Mouse (Mus musculus): ENCODE measurements around the gene Gm9112. TPM values are rescaled to one million over a fixed set of nuclear protein-coding genes. Genes with fewer than 3 reads are reported as not detected.
"Not testable (repeated sequence)": the region's sequence is repeated elsewhere in the genome, so short reads cannot be mapped to it uniquely, and the experiment has no call there.

Gm9112 gene
- not detected for total RNA-seq (2021)
- long read RNA-seq, experiment 1, result 0 reads
- long read RNA-seq, experiment 2, result 0 reads

DNA sequence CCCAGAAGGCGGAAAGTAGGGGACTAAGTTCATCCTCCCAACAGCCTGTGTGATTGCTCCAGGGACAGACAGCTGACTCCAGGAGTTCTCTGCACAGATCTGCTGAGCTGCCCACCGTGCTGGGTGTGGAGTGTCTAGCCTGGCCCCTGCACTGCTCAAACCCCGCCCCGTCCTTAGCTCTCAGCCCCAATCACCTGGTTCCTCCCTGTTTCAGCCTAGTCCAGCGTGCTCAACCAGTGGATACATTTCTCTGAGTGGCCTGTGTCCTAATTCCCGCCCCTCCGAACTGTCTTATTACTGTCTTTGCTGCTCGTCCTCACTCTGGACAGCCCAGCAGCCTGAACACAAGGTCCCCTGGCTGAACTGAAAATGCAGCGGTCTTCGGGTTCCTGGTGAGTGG lies at the start of gene Gm9112, which contains the start of gene Dmrtc1b:
Gene Gm9112, minus strand, starts transcription at position 101 of the 400 bp plus-strand sequence.
Gene Dmrtc1b, plus strand, starts transcription at position 331 of the 400 bp plus-strand sequence.
- DNase-seq (ENCODE audit: extremely low spot score in 1 of 2, low spot score in 2 of 2); H3K4me3 ChIP-seq; H3K27ac ChIP-seq; intact Hi-C loops (cut with DNase I): not testable (repeated sequence)

DNA sequence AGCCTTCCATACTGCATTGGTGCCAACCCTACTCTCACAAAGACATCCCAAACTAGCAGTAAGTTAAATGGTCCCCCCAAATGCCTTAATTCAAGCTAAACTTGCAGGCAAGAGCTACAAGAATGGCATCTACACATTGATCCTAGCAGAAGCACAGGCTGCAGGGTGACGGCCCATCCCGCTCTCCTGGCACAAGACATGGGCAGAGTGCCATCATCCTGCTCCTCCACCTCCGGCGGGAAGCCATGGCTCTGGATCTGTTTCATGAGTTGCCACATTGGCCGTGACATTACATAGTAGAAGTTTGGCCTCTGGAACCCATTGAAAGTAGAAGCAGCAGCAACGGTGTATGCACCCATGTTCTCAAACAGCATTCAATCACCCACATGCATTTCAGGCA lies 16.8 kb upstream of the Gm9112 start:
- DNase-seq (ENCODE audit: extremely low spot score in 1 of 2, low spot score in 2 of 2); H3K4me3 ChIP-seq; intact Hi-C loops (cut with DNase I); H3K27ac ChIP-seq: not testable (repeated sequence)

DNA sequence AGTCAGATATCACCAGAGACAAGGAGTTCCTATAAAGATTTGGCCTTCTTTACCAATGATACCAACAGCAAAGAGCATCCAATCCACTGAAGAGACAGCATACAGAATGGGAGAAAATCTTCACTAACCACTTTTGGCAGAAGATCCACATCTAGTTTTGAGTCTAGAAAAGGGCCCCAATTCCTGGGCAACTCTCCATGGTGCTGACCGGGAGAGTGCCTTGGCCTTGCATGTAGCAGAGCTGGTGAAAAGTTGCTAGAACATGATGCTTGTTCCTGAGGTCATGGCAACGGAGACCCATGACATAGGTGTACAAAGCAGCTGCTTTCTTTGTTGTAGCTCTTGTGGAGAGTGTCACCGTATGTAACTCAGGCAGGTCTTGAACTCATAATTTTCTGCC lies 6.8 kb downstream of the Gm9112 start:
- intact Hi-C loops (cut with DNase I); H3K27ac ChIP-seq; DNase-seq (ENCODE audit: extremely low spot score in 1 of 2, low spot score in 2 of 2); H3K4me3 ChIP-seq: not testable (repeated sequence)

DNA sequence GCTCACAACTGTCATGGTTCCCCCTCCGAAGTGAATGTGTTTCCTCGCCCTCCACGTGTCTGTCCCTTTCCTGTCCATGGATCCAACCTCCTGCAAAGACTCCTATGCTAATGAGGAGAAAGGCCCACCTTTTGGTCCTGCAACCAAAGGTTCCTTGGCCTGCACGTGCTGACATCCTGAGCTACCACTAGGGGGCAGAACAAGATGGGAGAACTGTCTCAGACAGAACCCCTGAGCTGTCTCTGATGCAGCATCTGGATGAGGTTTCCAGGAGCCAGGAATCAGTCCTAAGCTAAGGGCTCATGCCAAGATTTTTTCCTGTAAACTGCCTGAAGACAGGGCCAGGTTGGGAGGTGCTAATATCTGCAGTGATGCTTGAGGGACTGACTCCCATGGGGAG lies 18.2 kb downstream of the Gm9112 start:
- TF ChIP-seq CTCF (IDR thresholded peaks at IDR 0.05), result peak; percentile 54
- peak; percentile 27 to 50 for DNase-seq (ENCODE audit: extremely low spot score in 1 of 2, low spot score in 2 of 2)
- H3K27ac ChIP-seq; intact Hi-C loops (cut with DNase I); H3K4me3 ChIP-seq: not testable (repeated sequence)

DNA sequence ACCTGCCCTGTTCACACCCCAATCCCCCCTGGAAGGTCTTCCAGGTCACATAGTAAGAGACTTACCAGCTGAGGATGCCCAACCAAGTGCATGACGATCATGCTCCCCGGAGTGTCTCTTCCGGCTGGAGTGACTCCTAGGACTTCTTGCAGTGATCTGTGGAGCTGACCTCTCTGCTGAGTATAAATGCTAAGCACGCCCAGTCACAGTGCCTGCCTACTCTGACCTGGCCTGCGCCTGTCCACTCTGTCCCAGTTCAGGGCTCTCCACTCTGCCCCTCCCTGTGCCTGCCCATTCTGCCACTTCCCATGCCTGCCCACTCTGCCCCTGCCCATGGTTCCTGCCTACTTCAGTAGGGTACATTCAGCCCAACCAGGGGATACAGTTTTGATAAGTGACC lies 20.6 kb downstream of the Gm9112 start, which contains the start of gene Gm3880:
Gene Gm3880, minus strand, starts transcription at position 101 of the 400 bp plus-strand sequence.
- intact Hi-C loops (cut with DNase I); DNase-seq (ENCODE audit: extremely low spot score in 1 of 2, low spot score in 2 of 2); H3K27ac ChIP-seq; H3K4me3 ChIP-seq: not testable (repeated sequence)

DNA sequence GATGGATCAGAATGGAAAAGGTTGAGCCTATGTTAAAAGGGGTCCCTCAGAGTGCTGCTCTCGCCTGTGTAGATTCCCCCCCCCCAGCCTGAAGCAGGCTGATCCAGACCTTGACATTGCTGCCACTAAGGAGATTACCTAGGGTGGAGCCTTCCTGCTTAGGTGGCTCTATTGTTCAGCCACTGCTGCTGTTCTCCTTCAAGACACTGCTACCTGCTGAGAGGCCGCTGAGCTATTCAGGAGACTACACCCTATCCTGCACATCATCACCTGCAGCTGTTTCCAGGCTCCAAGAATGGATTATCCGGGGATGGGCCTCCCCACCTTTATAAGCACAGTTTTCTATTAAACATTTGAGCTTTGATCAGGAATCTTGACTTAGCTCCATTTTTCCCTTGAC lies 22.7 kb downstream of the Gm9112 start:
- H3K27ac ChIP-seq; H3K4me3 ChIP-seq; DNase-seq (ENCODE audit: extremely low spot score in 1 of 2, low spot score in 2 of 2); intact Hi-C loops (cut with DNase I): not testable (repeated sequence)

DNA sequence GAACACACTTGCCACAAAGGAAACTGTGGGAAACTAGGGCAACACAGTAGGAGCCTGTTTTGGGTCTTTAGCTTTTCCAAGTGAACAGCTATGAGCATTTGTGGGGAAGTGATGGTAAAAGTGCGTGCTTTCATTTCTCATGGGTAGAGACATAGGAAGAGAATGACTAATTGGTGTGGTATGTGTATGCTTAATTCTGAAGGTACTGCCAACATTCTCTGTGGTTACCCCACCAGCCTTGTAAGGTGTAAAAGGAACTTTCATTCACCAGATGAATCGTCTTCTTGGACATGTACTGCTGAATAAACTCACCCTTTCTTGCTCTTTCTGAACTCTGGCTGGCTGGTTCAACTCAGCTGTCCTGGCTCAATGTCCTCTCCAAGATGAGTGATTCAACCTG lies 40.8 kb downstream of the Gm9112 start:
- intact Hi-C loops (cut with DNase I), result loop anchor here (2.0 kb wide), 1 partner anchor 290 kb away; no protein-coding TSS in a partner anchor
- no peak overlapping the region for H3K4me3 ChIP-seq
- TF ChIP-seq CTCF (IDR thresholded peaks at IDR 0.05), result no peak
- H3K27ac ChIP-seq, result no peak overlapping the region
- no peak for DNase-seq (ENCODE audit: extremely low spot score in 1 of 2, low spot score in 2 of 2)

DNA sequence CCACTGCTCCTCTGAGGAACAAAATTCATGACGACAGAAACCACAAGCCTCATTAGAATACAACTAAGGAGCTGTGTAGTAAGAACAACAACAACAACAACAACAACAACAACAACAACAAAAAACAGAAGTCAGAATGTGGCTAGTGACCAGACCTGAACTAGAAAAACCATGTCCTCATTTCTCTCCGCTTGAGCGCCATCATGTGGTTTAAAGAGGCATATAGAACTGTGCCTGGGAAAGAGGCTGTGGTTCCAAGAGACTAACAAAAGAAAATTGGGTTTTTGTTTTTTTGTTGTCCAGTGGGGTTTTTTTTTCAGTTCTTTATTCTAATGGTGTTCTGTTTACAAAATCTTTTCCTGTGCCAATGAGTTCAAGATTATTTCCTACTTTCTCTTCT lies 46.7 kb downstream of the Gm9112 start:
- Histone ChIP-seq H3K27ac (no peak overlapping the region), H3K4me3 (no peak overlapping the region)
- intact Hi-C loops (cut with DNase I), result no loop called here
- DNase-seq (ENCODE audit: extremely low spot score in 1 of 2, low spot score in 2 of 2), result no peak
- peak; percentile 53 for TF ChIP-seq CTCF (IDR thresholded peaks at IDR 0.05)

Other genes starting within 250 kb of the Gm9112 start
- gene Hdac8, start 202.3 kb downstream of the Gm9112 start, total RNA-seq (2021), result 10 to 100 TPM; 16.0 to 16.9 TPM
- gene Phka1, start 63.4 kb downstream of the Gm9112 start, total RNA-seq (2021), result 10 to 100 TPM; 18.2 to 19.1 TPM
- gene Gm3880, start 20.7 kb downstream of the Gm9112 start, total RNA-seq (2021), result not detected
- not detected for gene Dmrtc1b, start 230 bp upstream of the Gm9112 start, total RNA-seq (2021)
- not detected for gene Dmrtc1c1, start 95.3 kb upstream of the Gm9112 start, total RNA-seq (2021)
- gene Dmrtc1c2, start 147.0 kb upstream of the Gm9112 start, total RNA-seq (2021), result not detected
- gene 1700031F05Rik, start 160.3 kb upstream of the Gm9112 start, total RNA-seq (2021), result not detected
- gene Dmrtc1a, start 201.1 kb upstream of the Gm9112 start, total RNA-seq (2021), result 1 to 10 TPM; 5.4 to 6.2 TPM
- not detected for gene 1700011M02Rik, start 201.3 kb upstream of the Gm9112 start, total RNA-seq (2021)
- gene 1700018G05Rik, start 220.7 kb upstream of the Gm9112 start, total RNA-seq (2021), result not detected

Measured in left cerebral cortex, adult 2 months (tissue).